Mouse (Mus musculus) embryonic facial prominence, embryonic 11.5 days (tissue): ENCODE data around the gene Olfr131. TPM values are rescaled to one million over a fixed set of nuclear protein-coding genes. Genes with fewer than 3 reads are reported as not detected.

ENCODE experiments used
- polyA plus RNA-seq: library from polyadenylated mRNA; unstranded; fragments of >200 nt; fragmentation: Nextera tagmentation; extraction: Ambion mirVana; gene quantifications from 2 replicates; pipeline ENCODE4 v1.2.1, GENCODE M21; 2014

Gene Olfr131
- polyA plus RNA-seq, 1 experiment from 2014 or later, result not detected

Other genes starting within 250 kb of the Olfr131 start
- gene Olfr126, start 241.2 kb downstream of the Olfr131 start, polyA plus RNA-seq, result not detected in 2 replicates
- not detected in 2 replicates for gene Olfr127, start 188.3 kb downstream of the Olfr131 start, polyA plus RNA-seq
- not detected in 2 replicates for gene Olfr128, start 168.1 kb downstream of the Olfr131 start, polyA plus RNA-seq
- gene Olfr761, start 135.6 kb downstream of the Olfr131 start, polyA plus RNA-seq, result not detected in 2 replicates
- gene Olfr129, start 28.6 kb downstream of the Olfr131 start, polyA plus RNA-seq, result not detected in 2 replicates
- gene Olfr130, start 24.8 kb downstream of the Olfr131 start, polyA plus RNA-seq, result not detected in 2 replicates
- gene Olfr132, start 45.8 kb upstream of the Olfr131 start, polyA plus RNA-seq, result not detected in 2 replicates
- gene Olfr133, start 56.6 kb upstream of the Olfr131 start, polyA plus RNA-seq, result not detected in 2 replicates
- gene Olfr134, start 82.7 kb upstream of the Olfr131 start, polyA plus RNA-seq, result not detected in 2 replicates
- not detected in 2 replicates for gene Olfr135, start 115.6 kb upstream of the Olfr131 start, polyA plus RNA-seq
- not detected in 2 replicates for gene Olfr138, start 172.3 kb upstream of the Olfr131 start, polyA plus RNA-seq
- gene Olfr137, start 218.9 kb upstream of the Olfr131 start, polyA plus RNA-seq, result not detected in 2 replicates
- not detected in 2 replicates for gene Olfr136, start 241.1 kb upstream of the Olfr131 start, polyA plus RNA-seq